Comparison of ENCODE assay signal across 32 mouse cellular contexts in the genomic region with DNA sequence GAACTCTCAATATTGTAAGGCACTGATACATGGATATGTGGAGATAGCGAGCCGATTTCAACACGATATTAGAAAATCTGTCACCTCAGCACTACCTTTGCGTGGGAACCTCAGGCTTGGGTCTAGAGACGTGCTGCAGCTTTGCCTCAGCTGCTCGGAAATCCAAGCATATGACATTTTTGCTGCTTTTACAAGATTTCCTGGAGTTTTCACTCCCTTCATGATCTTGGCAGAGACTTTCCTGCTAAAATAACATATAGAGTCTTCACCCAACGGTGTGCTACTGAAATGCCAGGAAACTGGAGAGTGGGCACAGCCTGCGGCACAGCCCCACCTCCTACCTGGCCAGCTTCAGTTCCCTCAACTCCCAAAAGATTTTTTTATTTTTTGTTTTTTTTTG.
DNase-seq lines count a peak whose midpoint lies in the region; ATAC-seq and TF ChIP-seq lines count a peak whose summit lies in the region.
"Had no signal": no experiment of that assay in that cellular context is flagged by ENCODE, and none has a peak within 500 bp of the region (broad histone marks: within the 10 kb centered on the region; RNA-seq: fewer than 3 reads in every experiment).

No protein-coding gene starts in this region.

- H3K27ac ChIP-seq in forebrain, postnatal 0 days (ENCODE audit: low read depth, low read length), result no peak overlapping the region
- no peak overlapping the region for H3K27ac ChIP-seq in forebrain, embryonic 10.5 days
- H3K27ac ChIP-seq: heart, embryonic 10.5 days; heart, embryonic 15.5 days; hindbrain, embryonic 13.5 days; kidney, postnatal 0 days; limb, embryonic 12.5 days; liver, embryonic 15.5 days; midbrain, embryonic 10.5 days; midbrain, embryonic 15.5 days; stomach, postnatal 0 days had no signal

- intact Hi-C loops in heart, postnatal 25 days (cut with DNase I), result no loop called here

- TF ChIP-seq CTCF in forebrain, postnatal 0 days (IDR thresholded peaks at IDR 0.05; ENCODE audit: low read depth), result no peak

- no peak overlapping the region for H3K9ac ChIP-seq in forebrain, postnatal 0 days
- H3K9ac ChIP-seq: heart, embryonic 15.5 days; hindbrain, embryonic 13.5 days; limb, embryonic 12.5 days; liver, embryonic 15.5 days; lung, embryonic 14.5 days; midbrain, embryonic 15.5 days had no signal

- H3K4me1 ChIP-seq in forebrain, postnatal 0 days (ENCODE audit: insufficient read depth), result no peaks in the 10 kb centered on the region
- H3K4me1 ChIP-seq in forebrain, embryonic 10.5 days, result peaks cover 6% of the 10 kb centered on the region; the same call in 1 of the 2 replicates
- H3K4me1 ChIP-seq: heart, embryonic 10.5 days; heart, embryonic 15.5 days; liver, embryonic 15.5 days; midbrain, embryonic 15.5 days had no signal

- H3K4me3 ChIP-seq in forebrain, postnatal 0 days (ENCODE audit: low read depth, low read length), result no peak overlapping the region
- H3K4me3 ChIP-seq in forebrain, embryonic 10.5 days, result no peak overlapping the region
- H3K4me3 ChIP-seq: erythroblast, embryonic 14.5 days; heart, embryonic 10.5 days; heart, embryonic 15.5 days; hindbrain, embryonic 13.5 days; limb, embryonic 12.5 days; liver, embryonic 15.5 days; midbrain, embryonic 10.5 days; midbrain, embryonic 15.5 days had no signal

- H3K9me3 ChIP-seq in forebrain, postnatal 0 days (ENCODE audit: low read length), result no peaks in the 10 kb centered on the region
- H3K9me3 ChIP-seq in forebrain, embryonic 10.5 days, result no peaks in the 10 kb centered on the region
- H3K9me3 ChIP-seq: heart, embryonic 10.5 days; heart, embryonic 15.5 days; hindbrain, embryonic 13.5 days; limb, embryonic 12.5 days; liver, embryonic 15.5 days; midbrain, embryonic 10.5 days; midbrain, embryonic 15.5 days had no signal

- no peak overlapping the region for H3K4me2 ChIP-seq in forebrain, postnatal 0 days (ENCODE audit: low read depth)
- H3K4me2 ChIP-seq: heart, embryonic 15.5 days; hindbrain, embryonic 13.5 days; limb, embryonic 12.5 days; liver, embryonic 15.5 days; lung, embryonic 14.5 days; midbrain, embryonic 15.5 days had no signal

- DNase-seq in forebrain, postnatal 0 days, result peak; percentile 39
- no peak for DNase-seq in forebrain, embryonic 10.5 days (ENCODE audit: extremely low spot score, low spot score)
- peak; percentile 26 for DNase-seq in right cerebral cortex, adult 18-20 months
- DNase-seq in right cerebral cortex, postnatal 4 days, result no peak
- DNase-seq in left cerebral cortex, adult 9 months (ENCODE audit: low spot score in 2 of 2), result peak; percentile 25 to 48
- DNase-seq in right cerebral cortex, postnatal 36 days (ENCODE audit: low spot score in 2 of 2), result peak; percentile 4 to 31
- DNase-seq in natural killer cell, adult 2 months (ENCODE audit: low spot score in 2 of 2), result no peak
- DNase-seq in heart, postnatal 25 days (ENCODE audit: low spot score), result no peak
- DNase-seq: adrenal gland, postnatal 25 days; cerebellum, adult 2 months; cerebellum, postnatal 14 days; gastrocnemius, postnatal 14 days; heart, adult 11 months; heart, postnatal 36 days; kidney, adult 8-10 months; kidney, postnatal 4 days; layer of hippocampus, postnatal 36 days; lung, embryonic 14.5 days; spleen, adult 18-20 months; thymus, postnatal 4 days had no signal

- WGBS in forebrain, postnatal 0 days, result 77% methylated on average over 8 of the region's 8 CpGs
- WGBS in forebrain, embryonic 10.5 days, result 94% methylated on average over 8 of the region's 8 CpGs

- peak; percentile 61 for ATAC-seq in forebrain, postnatal 0 days
- ATAC-seq: CD4-positive, CD25-positive, alpha-beta regulatory T cell, adult 4 months; intestine, embryonic 16.5 days; midbrain, embryonic 15.5 days had no signal

- no peaks in the 10 kb centered on the region for H3K27me3 ChIP-seq in forebrain, postnatal 0 days (ENCODE audit: insufficient read depth, low read length)
- H3K27me3 ChIP-seq in forebrain, embryonic 10.5 days (ENCODE audit: poor library complexity, severe bottlenecking), result no peaks in the 10 kb centered on the region
- H3K27me3 ChIP-seq: heart, embryonic 15.5 days; hindbrain, embryonic 13.5 days; limb, embryonic 12.5 days; liver, embryonic 15.5 days; midbrain, embryonic 15.5 days had no signal

- no peaks in the 10 kb centered on the region for H3K36me3 ChIP-seq in forebrain, postnatal 0 days (ENCODE audit: insufficient read depth)
- H3K36me3 ChIP-seq in forebrain, embryonic 10.5 days (replicated peaks), result no peaks in the 10 kb centered on the region
- H3K36me3 ChIP-seq: heart, embryonic 10.5 days; heart, embryonic 15.5 days; hindbrain, embryonic 13.5 days; limb, embryonic 12.5 days; liver, embryonic 15.5 days; midbrain, embryonic 10.5 days; midbrain, embryonic 15.5 days had no signal

Comparison
In these comparisons a context has a peak if more than half of its experiments do, and no peak if none do; other contexts are left out.
1. DNase-seq: peak in forebrain, postnatal 0 days (single experiment), right cerebral cortex, adult 18-20 months (single experiment), left cerebral cortex, adult 9 months (2 of 2) and right cerebral cortex, postnatal 36 days (2 of 2); none in forebrain, embryonic 10.5 days (single experiment), right cerebral cortex, postnatal 4 days (single experiment), natural killer cell, adult 2 months (0 of 2) and heart, postnatal 25 days (single experiment).